Mouse (Mus musculus) E14TG2a.4 (cell line): ENCODE measurements at regions not wholly inside any gene's neighbourhood (a gene's known extent, or its start where the extent isn't known, plus 50 kb on each side); places are given as distances from the start of the nearest gene placed in this dataset.

ENCODE experiments used
- CTCF ChIP-seq: conservative IDR thresholded peaks from 2 replicates; pipeline ENCODE4 v1.5.1; 2014; ENCODE audit warnings: low read length
- NANOG ChIP-seq: IDR thresholded peaks from 2 replicates; pipeline ENCODE4 v1.6.1; 2014; ENCODE audit warnings: borderline replicate concordance, low read length, mixed read lengths

- TF ChIP-seq CTCF (no peak), NANOG (no peak)
These were observed 248.6 kb downstream of the Sec16b start for GRCm38 (mm10) chr1:157755015-157755649.
